Mouse (Mus musculus) heart, adult 2 months (tissue): ENCODE data around the gene Sgpp2. TPM values are rescaled to one million over a fixed set of nuclear protein-coding genes. Genes with fewer than 3 reads are reported as not detected.

Source experiments
- DNase-seq, 2 experiments: peaks; one replicate each; pipeline ENCODE4 v3.0.0; 2021
- H3K27ac ChIP-seq: fragments of 200-600 bp; 2 replicates; pipeline ENCODE4 v1.8.1; 2022
- H3K27me3 ChIP-seq: fragments of 200-500 bp; 2 replicates; pipeline ENCODE4 v1.6.1; 2012; ENCODE audit warnings: mild to moderate bottlenecking, low read length, inconsistent platforms, mixed read lengths; ENCODE audit not compliant: control insufficient read depth, insufficient read depth
- H3K36me3 ChIP-seq: fragments of 200-500 bp; 2 replicates; pipeline ENCODE4 v1.6.1; 2012; ENCODE audit warnings: low read length, inconsistent platforms; ENCODE audit not compliant: control insufficient read depth, insufficient read depth
- H3K4me1 ChIP-seq: fragments of 200-500 bp; 2 replicates; pipeline ENCODE4 v1.6.1; 2011; ENCODE audit warnings: low read length; ENCODE audit not compliant: control insufficient read depth, insufficient read depth
- H3K4me3 ChIP-seq: fragments of 200-600 bp; 2 replicates; pipeline ENCODE4 v1.8.1; 2022
- H3K79me2 ChIP-seq: fragments of 200-500 bp; replicated peaks from 2 replicates; pipeline ENCODE4 v1.6.1; 2012; ENCODE audit warnings: mild to moderate bottlenecking, inconsistent platforms, low read length, moderate library complexity, mixed read lengths; ENCODE audit not compliant: control insufficient read depth, insufficient read depth
- H3K9ac ChIP-seq: fragments of 200-500 bp; 2 replicates; pipeline ENCODE4 v1.6.1; 2012; ENCODE audit warnings: low read depth, mild to moderate bottlenecking, control low read depth, inconsistent platforms, low read length, mixed read lengths
- CTCF ChIP-seq: fragments of 200-600 bp; IDR thresholded peaks from 2 replicates; pipeline ENCODE4 v1.8.1; 2022; ENCODE audit warnings: antibody characterized with exemption, mild to moderate bottlenecking, moderate library complexity
- EP300 ChIP-seq: fragments of 200-500 bp; IDR thresholded peaks from 2 replicates; pipeline ENCODE4 v1.6.1; 2011; ENCODE audit warnings: low read depth, low read length, control low read depth; ENCODE audit not compliant: insufficient read depth
- POLR2A ChIP-seq: fragments of 200-500 bp; IDR thresholded peaks from 2 replicates; pipeline ENCODE4 v1.6.1; 2011; ENCODE audit warnings: mild to moderate bottlenecking, low read depth, low read length, control low read depth; ENCODE audit not compliant: insufficient read depth
- WGBS: fragments of 180-500 bp; shearing (Covaris S2); methylation state at CpG from one replicate; pipeline ENCODE4 v1.1.7; 2018; 5-methylcytosine and 5-hydroxymethylcytosine counted together
- intact Hi-C: fragments of 180-260 bp; cut with DNase I; formaldehyde crosslinking; loops from one replicate; pipeline ENCODE4 v1.15.1; 2025
- long read RNA-seq: library from polyadenylated mRNA; stranded (forward); transcript quantifications from one replicate; pipeline ENCODE4 v2.0.0, GENCODE M21; 2021
- polyA plus RNA-seq: library from polyadenylated mRNA; depleted of rRNA; stranded (reverse); fragments of >200 nt; gene quantifications from 2 replicates; pipeline ENCODE4 v1.2.3, GENCODE M21; 2012; rRNA removed
- total RNA-seq, 2 experiments: library from RNA; stranded (reverse); gene quantifications; 2 replicates each; pipeline ENCODE4 v1.2.3; 2021

Sgpp2 gene
- under 1 TPM in 1 of 2 experiments, not detected in 1; 0.09 TPM for total RNA-seq
- 0.26 and 0.31 TPM in 2 replicates for polyA plus RNA-seq
- long read RNA-seq = 0 reads

DNA sequence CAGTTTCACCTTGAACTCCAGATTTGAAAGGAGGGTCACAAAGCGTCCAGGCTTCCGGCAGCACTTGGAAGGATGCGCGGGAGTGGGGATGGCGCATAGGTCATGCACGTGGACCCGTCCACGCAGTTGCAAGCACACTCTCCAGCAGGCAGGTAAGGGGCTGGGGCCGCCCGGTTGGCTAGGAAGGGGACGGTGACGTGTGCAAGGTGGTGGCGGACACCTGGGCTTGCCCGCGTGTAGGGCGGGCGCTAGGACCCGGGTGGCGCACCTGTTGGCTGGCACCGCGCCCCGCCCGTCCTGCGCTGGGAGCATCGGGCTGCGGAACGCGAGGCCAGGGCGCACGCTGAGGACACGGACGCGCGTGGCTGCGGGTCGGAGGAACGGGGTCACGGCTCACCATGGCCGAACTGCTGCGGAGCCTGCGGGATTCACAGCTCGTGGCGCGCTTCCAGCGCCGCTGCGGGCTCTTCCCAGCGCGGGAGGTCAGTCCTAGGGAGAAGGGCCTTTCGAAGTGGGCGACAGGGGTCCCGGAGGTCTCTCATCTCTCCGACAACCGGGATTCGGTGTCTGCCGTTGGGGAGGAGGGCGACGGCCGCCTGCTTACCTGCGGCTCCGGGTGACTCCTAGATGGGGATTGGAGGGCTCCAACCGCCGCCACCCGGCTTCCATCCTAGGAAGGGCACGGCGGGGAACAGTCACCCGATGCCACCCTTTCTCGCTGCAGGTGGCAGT lies at the start of gene Sgpp2:
Sgpp2 (plus strand) TSS at position 325 of the 732 bp plus-strand sequence.
- Histone ChIP-seq H3K4me3 (peak within 1 kb of the TSS; percentile 28), H3K9ac (no peak within 1 kb of the TSS), H3K4me1 (no peaks in the 10 kb centered on the region), H3K79me2 (no peaks in the 10 kb centered on the region), H3K36me3 (no peaks in the 10 kb centered on the region), H3K27me3 (peaks cover 12% of the 10 kb centered on the region), H3K27ac (no peak within 1 kb of the TSS)
- intact Hi-C loops = no loop called here
- DNase-seq = peak; percentile 4 to 20
- TF ChIP-seq CTCF (no peak), POLR2A (no peak), EP300 (no peak)
- 1% methylated on average over 67 of the region's 68 CpGs for WGBS

DNA sequence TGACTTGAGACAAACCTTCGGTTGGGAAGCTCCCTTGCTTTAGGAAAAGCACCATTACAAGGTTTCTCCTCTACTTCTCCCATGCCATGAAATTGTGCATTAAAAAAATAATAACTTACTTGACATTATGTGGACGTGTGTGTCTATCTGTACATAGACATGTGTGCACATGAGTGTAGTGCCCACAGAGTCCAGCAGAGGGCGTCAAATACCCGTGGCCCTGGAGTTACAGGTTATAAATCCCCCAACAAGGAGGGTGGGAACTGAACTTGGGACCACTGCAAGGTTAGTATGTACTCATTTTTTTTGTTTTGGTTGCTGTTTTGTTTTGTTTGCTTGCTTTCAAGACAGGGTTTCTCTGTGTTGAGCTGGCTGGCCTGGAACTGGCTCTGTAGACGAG lies 42.6 kb upstream of the Sgpp2 start:
- Histone ChIP-seq H3K36me3 (no peaks in the 10 kb centered on the region), H3K27me3 (no peaks in the 10 kb centered on the region), H3K9ac (no peak overlapping the region), H3K4me3 (no peak overlapping the region), H3K27ac (no peak overlapping the region), H3K79me2 (no peaks in the 10 kb centered on the region), H3K4me1 (no peaks in the 10 kb centered on the region)
- 52% methylated on average over 5 of the region's 5 CpGs for WGBS
- intact Hi-C loops = no loop called here
- TF ChIP-seq CTCF = no peak
- TF ChIP-seq EP300 = no peak
- no peak for TF ChIP-seq POLR2A
- no peak for DNase-seq

DNA sequence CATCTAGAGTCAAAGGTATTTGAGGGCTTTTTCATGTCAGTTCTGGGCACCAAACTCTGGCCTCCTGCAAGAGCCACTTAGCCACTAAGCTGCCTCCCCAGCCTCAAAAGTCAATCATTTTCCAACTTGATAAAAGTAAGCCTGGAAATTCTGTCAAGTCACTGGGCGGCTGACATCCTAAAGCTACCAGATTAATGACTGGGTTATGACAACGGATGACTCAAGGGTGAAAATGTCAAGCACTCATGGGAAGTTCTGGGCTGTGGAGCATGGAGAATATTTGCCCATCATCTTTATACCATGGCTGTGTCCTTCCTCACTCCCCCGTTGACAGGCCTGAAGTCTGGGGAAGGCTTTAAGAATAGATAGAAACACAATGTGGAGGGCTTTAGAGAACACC lies 37.2 kb upstream of the Sgpp2 start:
- 67% methylated on average over 3 of the region's 3 CpGs for WGBS
- no peak overlapping the region for H3K4me3 ChIP-seq
- H3K27me3 ChIP-seq = no peaks in the 10 kb centered on the region
- no peak overlapping the region for H3K9ac ChIP-seq
- intact Hi-C loops = no loop called here
- no peak for TF ChIP-seq CTCF
- no peak for TF ChIP-seq EP300
- TF ChIP-seq POLR2A = no peak
- no peak overlapping the region for H3K27ac ChIP-seq
- no peaks in the 10 kb centered on the region for H3K36me3 ChIP-seq
- no peaks in the 10 kb centered on the region for H3K4me1 ChIP-seq
- no peak for DNase-seq
- H3K79me2 ChIP-seq = no peaks in the 10 kb centered on the region

DNA sequence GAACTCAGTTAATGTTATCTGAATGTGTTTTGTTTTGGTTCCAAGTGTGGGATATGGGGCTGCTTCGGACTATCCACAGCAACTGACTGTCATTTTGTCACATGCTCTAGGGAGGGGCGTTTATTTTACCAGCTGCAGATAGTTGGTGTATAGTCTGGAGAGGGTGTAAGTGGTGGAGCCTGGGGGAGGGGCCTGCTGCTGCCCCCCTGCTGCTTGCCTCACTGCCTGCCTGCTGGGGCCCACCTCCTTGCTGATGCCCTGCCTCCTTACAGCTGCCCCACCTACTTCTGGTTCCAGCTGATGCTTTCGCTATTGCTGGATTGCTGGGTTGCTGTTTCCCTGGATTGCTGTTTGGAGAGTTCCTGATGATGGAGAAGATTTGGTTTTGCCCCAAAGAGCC lies 31.0 kb upstream of the Sgpp2 start:
- no peak overlapping the region for H3K27ac ChIP-seq
- no peak overlapping the region for H3K9ac ChIP-seq
- intact Hi-C loops = no loop called here
- no peaks in the 10 kb centered on the region for H3K27me3 ChIP-seq
- H3K36me3 ChIP-seq = no peaks in the 10 kb centered on the region
- no peak for DNase-seq
- no peaks in the 10 kb centered on the region for H3K79me2 ChIP-seq
- TF ChIP-seq CTCF (no peak), EP300 (no peak), POLR2A (no peak)
- no peaks in the 10 kb centered on the region for H3K4me1 ChIP-seq
- 36% methylated on average over 3 of the region's 3 CpGs for WGBS
- H3K4me3 ChIP-seq = no peak overlapping the region

DNA sequence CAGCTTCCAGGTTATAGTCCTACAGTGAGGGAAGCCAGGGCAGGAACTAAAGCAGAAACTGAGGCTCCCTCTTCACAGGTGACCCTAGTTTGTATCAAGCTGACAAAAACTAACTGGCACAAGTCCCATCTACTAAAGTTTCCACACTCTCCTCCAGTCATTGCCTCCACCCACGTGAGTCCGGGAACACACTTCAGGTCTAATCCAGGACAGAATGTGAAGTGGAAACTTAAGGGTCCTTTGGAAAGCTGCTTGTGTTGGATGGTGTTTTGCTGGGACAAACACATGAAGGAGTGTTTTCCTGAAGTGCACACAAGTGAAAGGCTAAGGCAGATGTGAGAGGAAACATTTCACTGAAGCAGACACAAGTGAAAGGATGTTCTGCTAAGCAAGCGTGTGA lies 17.7 kb upstream of the Sgpp2 start:
- WGBS = 64% methylated on average over 3 of the region's 3 CpGs
- no peak overlapping the region for H3K9ac ChIP-seq
- no peaks in the 10 kb centered on the region for H3K36me3 ChIP-seq
- no peak for DNase-seq
- H3K4me3 ChIP-seq = no peak overlapping the region
- H3K4me1 ChIP-seq = no peaks in the 10 kb centered on the region
- no peak for TF ChIP-seq CTCF
- TF ChIP-seq POLR2A = no peak
- TF ChIP-seq EP300 = no peak
- H3K79me2 ChIP-seq = no peaks in the 10 kb centered on the region
- H3K27me3 ChIP-seq = no peaks in the 10 kb centered on the region
- H3K27ac ChIP-seq = no peak overlapping the region
- intact Hi-C loops = no loop called here

DNA sequence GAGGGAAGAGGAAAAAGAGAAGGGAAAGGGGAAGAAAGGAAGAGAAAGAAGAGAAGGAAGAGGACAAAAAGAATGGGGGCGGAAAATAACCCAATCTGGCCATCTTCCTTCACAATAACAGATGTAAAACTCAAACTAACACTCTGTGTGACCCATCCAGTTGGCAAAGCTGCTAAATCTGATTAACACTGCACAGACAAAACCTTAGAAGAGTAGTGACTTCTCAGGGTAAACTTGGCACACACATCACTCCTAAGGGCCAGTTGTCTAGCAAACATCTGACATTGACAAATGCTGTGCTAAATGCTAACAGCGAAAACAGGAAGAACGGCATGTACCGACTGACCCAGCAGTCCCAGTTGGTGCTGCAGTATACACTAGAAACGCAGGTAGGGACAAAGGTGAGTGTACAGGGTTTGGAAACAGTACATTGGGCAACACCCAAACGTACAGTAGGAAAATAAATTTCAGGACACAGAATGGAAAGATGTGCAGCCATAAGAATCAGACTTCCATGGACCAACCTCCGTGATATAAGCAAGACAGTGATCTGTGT lies 10.4 kb upstream of the Sgpp2 start:
- WGBS = 73% methylated on average over 7 of the region's 7 CpGs
- H3K4me1 ChIP-seq = no peaks in the 10 kb centered on the region
- H3K79me2 ChIP-seq = no peaks in the 10 kb centered on the region
- no peak for TF ChIP-seq EP300
- no peak for TF ChIP-seq POLR2A
- TF ChIP-seq CTCF = no peak
- no peak overlapping the region for H3K9ac ChIP-seq
- no peak overlapping the region for H3K27ac ChIP-seq
- intact Hi-C loops = no loop called here
- H3K27me3 ChIP-seq = no peaks in the 10 kb centered on the region
- H3K36me3 ChIP-seq = no peaks in the 10 kb centered on the region
- H3K4me3 ChIP-seq = no peak overlapping the region
- DNase-seq = no peak
